Mouse (Mus musculus): Measurements from ENCODE around the gene Art3.
A peak's percentile ranks its signal among the peaks of the same experiment; 100 is the strongest.

DNA sequence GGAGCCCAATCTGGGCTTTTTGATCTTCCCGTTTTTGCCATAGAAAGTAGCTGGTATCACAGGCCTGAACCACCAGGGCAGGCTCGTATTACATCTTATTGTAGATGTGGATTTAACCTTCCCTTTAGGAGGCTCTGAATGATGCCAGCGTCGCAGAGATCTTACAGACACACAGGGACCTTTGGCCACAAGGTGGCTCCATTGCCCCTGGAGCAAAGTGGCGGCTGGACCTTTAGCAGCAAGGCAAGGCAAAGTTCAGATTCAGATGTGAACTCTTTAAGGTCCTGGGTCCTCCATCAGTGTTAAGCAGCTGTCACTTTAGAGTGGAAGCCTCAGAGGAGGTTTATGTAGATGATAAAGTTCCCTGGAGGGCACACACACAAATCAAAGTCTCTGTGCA lies 129.7 kb downstream of the Art3 start:
- TF ChIP-seq POLR2A (IDR thresholded peaks at IDR 0.05; ENCODE audit: control insufficient read depth, low read depth, low read length) = no peak
- TF ChIP-seq CTCF (IDR thresholded peaks at IDR 0.05; ENCODE audit: control insufficient read depth, insufficient read depth, insufficient replicate concordance, low read depth, low read length) = peak; percentile 63; the same call in 1 of the 2 replicates

Data from testis, adult 2 months (tissue).